Comparison of ENCODE assay signal across 19 mouse cellular contexts in the genomic region with DNA sequence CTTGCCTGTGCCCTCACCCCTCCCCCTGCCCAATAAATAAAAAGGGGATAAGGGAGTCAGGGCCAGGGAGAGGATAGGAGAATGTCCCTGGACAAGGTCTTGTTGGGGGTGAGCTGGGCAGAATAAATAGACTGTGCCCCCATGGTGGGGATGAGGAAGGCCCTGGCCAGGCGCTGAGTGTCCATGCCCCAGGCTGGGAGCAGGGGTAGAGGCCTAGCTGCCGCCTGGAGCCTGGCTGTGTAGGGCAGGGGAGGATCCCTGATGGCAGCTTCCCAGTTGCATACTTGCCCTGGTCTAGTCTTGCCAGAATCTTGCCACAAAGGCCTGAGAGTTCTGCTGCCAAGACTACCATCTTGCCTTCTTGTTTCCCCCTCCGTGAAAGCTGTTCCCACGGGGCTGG. TPM values are rescaled to one million over a fixed set of nuclear protein-coding genes. Genes with fewer than 3 reads are reported as not detected.
"Had no signal": no experiment of that assay in that cellular context is flagged by ENCODE, and none has a peak within 500 bp of the region (broad histone marks: within the 10 kb centered on the region; RNA-seq: fewer than 3 reads in every experiment).

No protein-coding gene starts in this region.

- H3K27ac ChIP-seq: limb, embryonic 13.5 days; liver, embryonic 14.5 days; neural tube, embryonic 15.5 days had no signal

- H3K27me3 ChIP-seq: limb, embryonic 13.5 days; neural tube, embryonic 15.5 days had no signal

- H3K4me3 ChIP-seq: limb, embryonic 13.5 days; myocyte; neural tube, embryonic 15.5 days had no signal

- H3K4me2 ChIP-seq: limb, embryonic 13.5 days; neural tube, embryonic 15.5 days had no signal

- H3K9ac ChIP-seq: limb, embryonic 13.5 days; liver, embryonic 14.5 days; neural tube, embryonic 15.5 days had no signal

- H3K9me3 ChIP-seq: limb, embryonic 13.5 days; neural tube, embryonic 15.5 days had no signal

- H3K4me1 ChIP-seq: neural tube, embryonic 15.5 days had no signal

- DNase-seq: kidney, adult 11 months; kidney, postnatal 10 days; kidney, postnatal 4 days; lung, adult 18-20 months; midbrain, embryonic 14.5 days; right cerebral cortex, adult 18-20 months; right cerebral cortex, postnatal 4 days; spleen, adult 18-20 months; thymus, adult 18-20 months; thymus, postnatal 25 days had no signal

RNA-seq across cellular contexts. Expression of a gene that starts 1.7 kb away (rescaled TPM):
- polyA plus RNA-seq: kidney, embryonic 14.5 days; liver, adult 2 months; liver, embryonic 14.5 days; midbrain, embryonic 14.5 days; neural tube, embryonic 15.5 days had no signal

RNA-seq across cellular contexts. Expression of a gene that starts 43.7 kb away (rescaled TPM):
- polyA plus RNA-seq: kidney, embryonic 14.5 days; limb, embryonic 13.5 days; liver, adult 2 months; liver, embryonic 14.5 days; lung, embryonic 16.5 days; midbrain, embryonic 14.5 days; myocyte; neural tube, embryonic 11.5 days; neural tube, embryonic 15.5 days; stomach, embryonic 14.5 days had no signal
